Mouse (Mus musculus) MEL (cell line): Measurements from ENCODE around the gene Usp3. TPM values are rescaled to one million over a fixed set of nuclear protein-coding genes. Genes with fewer than 3 reads are reported as not detected.

ENCODE experiments used
- DNase-seq: peaks from one replicate; pipeline ENCODE4 v3.0.0; 2011; ENCODE audit warnings: low read depth, low spot score
- H3K27ac ChIP-seq: 2 replicates; pipeline ENCODE4 v1.5.1; 2012; ENCODE audit warnings: low read depth, mild to moderate bottlenecking, control low read depth, low read length, moderate library complexity; ENCODE audit not compliant: control insufficient read depth
- H3K27me3 ChIP-seq, 2 experiments: fragments of 150-350 bp in 1 of 2; sonication (generic) in 1 of 2; 2 replicates each; pipeline ENCODE4 v1.6.1; 2012; ENCODE audit warnings: low read length in 2 of 2, mild to moderate bottlenecking in 2 of 2, improper control_type of control experiment in 1 of 2, moderate library complexity in 1 of 2; ENCODE audit not compliant: insufficient read depth in 2 of 2, control insufficient read depth in 1 of 2
- H3K36me3 ChIP-seq, 2 experiments: 2 replicates each; pipeline ENCODE4 v1.6.1; 2012 to 2014; ENCODE audit warnings: low read length in 2 of 2, improper control_type of control experiment in 1 of 2, inconsistent platforms in 1 of 2, mild to moderate bottlenecking in 1 of 2; ENCODE audit not compliant: insufficient read depth in 2 of 2, control insufficient read depth in 1 of 2
- H3K4me1 ChIP-seq, 2 experiments: fragments of 150-350 bp in 1 of 2; sonication (generic) in 1 of 2; 2 replicates each; pipeline ENCODE4 v1.6.1; 2012; ENCODE audit warnings: low read length in 2 of 2, improper control_type of control experiment in 1 of 2, mild to moderate bottlenecking in 1 of 2; ENCODE audit not compliant: insufficient read depth in 2 of 2, control insufficient read depth in 1 of 2
- H3K4me3 ChIP-seq, 2 experiments: fragments of 150-350 bp in 1 of 2; sonication (generic) in 1 of 2; 2 replicates each; pipeline ENCODE4 v1.5.1; 2012; ENCODE audit warnings: low read depth in 2 of 2, low read length in 2 of 2, mild to moderate bottlenecking in 2 of 2, moderate library complexity in 2 of 2, control low read depth in 1 of 2, improper control_type of control experiment in 1 of 2; ENCODE audit not compliant: control insufficient read depth in 1 of 2, insufficient read depth in 1 of 2
- H3K79me2 ChIP-seq: 2 replicates; pipeline ENCODE4 v1.6.1; 2012; ENCODE audit warnings: mild to moderate bottlenecking, low read length, moderate library complexity; ENCODE audit not compliant: control insufficient read depth, poor library complexity, insufficient read depth
- H3K9ac ChIP-seq: 2 replicates; pipeline ENCODE4 v1.6.1; 2012; ENCODE audit warnings: low read depth, mild to moderate bottlenecking, control low read depth, low read length, moderate library complexity; ENCODE audit not compliant: control insufficient read depth, poor library complexity, severe bottlenecking
- H3K9me3 ChIP-seq: fragments of 150-350 bp; sonication (generic); replicated peaks from 2 replicates; pipeline ENCODE4 v1.6.1; 2012; ENCODE audit warnings: mild to moderate bottlenecking, low read length, improper control_type of control experiment, moderate library complexity; ENCODE audit not compliant: insufficient read depth
- CHD1 ChIP-seq: IDR thresholded peaks from 2 replicates; pipeline ENCODE4 v1.6.1; 2012; ENCODE audit warnings: low read depth, mild to moderate bottlenecking, inconsistent platforms, low read length, improper control_type of control experiment
- E2F4 ChIP-seq: IDR thresholded peaks from 2 replicates; pipeline ENCODE4 v1.6.1; 2011; ENCODE audit warnings: low read depth, low read length, improper control_type of control experiment, borderline replicate concordance
- ELF1 ChIP-seq: IDR thresholded peaks from 2 replicates; pipeline ENCODE4 v1.6.1; 2014; ENCODE audit warnings: low read depth, mild to moderate bottlenecking, inconsistent platforms, low read length, improper control_type of control experiment, moderate library complexity
- EP300 ChIP-seq, 2 experiments: IDR thresholded peaks; 2 replicates each; pipeline ENCODE4 v1.6.1; 2011; ENCODE audit warnings: improper control_type of control experiment in 2 of 2, low read length in 2 of 2, low read depth in 1 of 2, mild to moderate bottlenecking in 1 of 2
- JUND ChIP-seq: IDR thresholded peaks from 2 replicates; pipeline ENCODE4 v1.6.1; 2011; ENCODE audit warnings: low read depth, mild to moderate bottlenecking, improper control_type of control experiment, low read length
- MAX ChIP-seq: IDR thresholded peaks from 2 replicates; pipeline ENCODE4 v1.6.1; 2011; ENCODE audit warnings: low read length, improper control_type of control experiment
- MAZ ChIP-seq: IDR thresholded peaks from 2 replicates; pipeline ENCODE4 v1.6.1; 2012; ENCODE audit warnings: low read depth, mild to moderate bottlenecking, inconsistent platforms, low read length, improper control_type of control experiment
- MEF2A ChIP-seq: IDR thresholded peaks from 2 replicates; pipeline ENCODE4 v1.6.1; 2014; ENCODE audit warnings: low read depth, mild to moderate bottlenecking, inconsistent platforms, low read length, improper control_type of control experiment; ENCODE audit not compliant: poor library complexity, insufficient replicate concordance, severe bottlenecking; ENCODE audit errors: extremely low read depth
- MXI1 ChIP-seq: IDR thresholded peaks from 2 replicates; pipeline ENCODE4 v1.6.1; 2011; ENCODE audit warnings: mild to moderate bottlenecking, low read depth, low read length, improper control_type of control experiment
- NELFE ChIP-seq: IDR thresholded peaks from 2 replicates; pipeline ENCODE4 v1.6.1; 2011; ENCODE audit warnings: low read depth, low read length, improper control_type of control experiment
- POLR2AphosphoS2 ChIP-seq: IDR thresholded peaks from 2 replicates; pipeline ENCODE4 v1.6.1; 2011; ENCODE audit warnings: low read length, improper control_type of control experiment
- RCOR1 ChIP-seq: IDR thresholded peaks from 2 replicates; pipeline ENCODE4 v1.6.1; 2012; ENCODE audit warnings: low read depth, mild to moderate bottlenecking, inconsistent platforms, low read length, improper control_type of control experiment
- UBTF ChIP-seq: IDR thresholded peaks from 2 replicates; pipeline ENCODE4 v1.6.1; 2012; ENCODE audit warnings: low read depth, mild to moderate bottlenecking, inconsistent platforms, low read length, improper control_type of control experiment, moderate library complexity, borderline replicate concordance; ENCODE audit not compliant: insufficient read depth
- USF1 ChIP-seq: IDR thresholded peaks from 2 replicates; pipeline ENCODE4 v1.6.1; 2014; ENCODE audit warnings: low read depth, mild to moderate bottlenecking, inconsistent platforms, low read length, improper control_type of control experiment, moderate library complexity
- USF2 ChIP-seq, 2 experiments: IDR thresholded peaks; 2 replicates each; pipeline ENCODE4 v1.6.1; 2011 to 2012; ENCODE audit warnings: improper control_type of control experiment in 2 of 2, low read length in 2 of 2, borderline replicate concordance in 1 of 2, inconsistent platforms in 1 of 2, low read depth in 1 of 2, mild to moderate bottlenecking in 1 of 2; ENCODE audit not compliant: insufficient read depth in 1 of 2
- ZC3H11A ChIP-seq: IDR thresholded peaks from 2 replicates; pipeline ENCODE4 v1.6.1; 2012; ENCODE audit warnings: low read depth, mild to moderate bottlenecking, inconsistent platforms, low read length, improper control_type of control experiment
- polyA plus RNA-seq, 2 experiments: library from polyadenylated mRNA; stranded (reverse) in 1 of 2; unstranded in 1 of 2; fragments of >175 nt in 1 of 2; fragments of >200 nt in 1 of 2; gene quantifications; 2 replicates each; pipeline versions ENCODE4 v1.2.1 to v1.2.4; 2012; ENCODE audit warnings: low replicate concordance in 2 of 2, low read depth in 1 of 2; ENCODE audit not compliant: insufficient read length in 2 of 2, insufficient read depth in 1 of 2, missing spikeins in 1 of 2
- total RNA-seq: library from RNA; depleted of rRNA; stranded (reverse); fragments of 300-350 nt; gene quantifications from 2 replicates; pipeline ENCODE4 v1.2.3, GENCODE M21; 2012

The Usp3 gene
- total and polyA plus RNA-seq, 3 experiments = 9.8 to 534 (median 22.0) TPM

GRCm38 (mm10) chr9:66595722-66596675 lies 3.1 kb upstream of the Usp3 start:
- Histone ChIP-seq H3K27ac (no peak overlapping the region), H3K4me1 (peaks cover 11 to 38% of the 10 kb centered on the region in 2 experiments)

GRCm38 (mm10) chr9:66594061-66594460 lies 1.1 kb upstream of the Usp3 start:
- Histone ChIP-seq H3K79me2 (peaks cover 25% of the 10 kb centered on the region), H3K27ac (no peak overlapping the region), H3K4me1 (peaks cover 4 to 25% of the 10 kb centered on the region in 2 experiments), H3K27me3 (no peaks in the 10 kb centered on the region; a peak in 1 of 4 replicates), H3K4me3 (peak overlapping the region; percentile 69 to 83), H3K9ac (peak overlapping the region; percentile 73), H3K9me3 (no peaks in the 10 kb centered on the region), H3K36me3 (peaks cover 0 to 23% of the 10 kb centered on the region in 2 experiments; a peak in 2 of 4 replicates)
- no peak for TF ChIP-seq MAZ
- TF ChIP-seq MXI1 = no peak
- no peak for TF ChIP-seq JUND
- TF ChIP-seq ZC3H11A = no peak
- TF ChIP-seq CHD1 = no peak
- TF ChIP-seq NELFE = no peak
- no peak for TF ChIP-seq MAX
- no peak for TF ChIP-seq UBTF
- no peak for TF ChIP-seq EP300 (IDR thresholded peaks at IDR 0.05; ENCODE audit: low read depth in 1 of 2, low read length in 2 of 2)
- peak; percentile 27 for DNase-seq

More at GRCm38 (mm10) chr9:66595722-66596675, 3.1 kb upstream of the Usp3 start:
- Histone ChIP-seq H3K9ac (no peak overlapping the region), H3K79me2 (peaks cover 15% of the 10 kb centered on the region), H3K27me3 (no peaks in the 10 kb centered on the region; a peak in 1 of 4 replicates), H3K9me3 (no peaks in the 10 kb centered on the region), H3K4me3 (no peak overlapping the region), H3K36me3 (peaks cover 0 to 32% of the 10 kb centered on the region in 2 experiments; a peak in 2 of 4 replicates)
- TF ChIP-seq MEF2A (no peak), MAX (no peak), USF1 (no peak), E2F4 (no peak), USF2 (IDR thresholded peaks at IDR 0.05; ENCODE audit: borderline replicate concordance in 1 of 2, insufficient read depth in 1 of 2, low read depth in 1 of 2, low read length in 2 of 2) (no peak), ELF1 (no peak), RCOR1 (no peak), POLR2AphosphoS2 (no peak)
- no peak for DNase-seq
